Mouse (Mus musculus) liver, postnatal 0 days (tissue): ENCODE data around the gene Map1s.

ENCODE experiments used
- CTCF ChIP-seq: sonication (generic); IDR thresholded peaks from 2 replicates; pipeline ENCODE4 v1.5.1; 2016; ENCODE audit warnings: antibody characterized with exemption, low read depth
- EP300 ChIP-seq: IDR thresholded peaks from 2 replicates; pipeline ENCODE4 v1.6.1; 2016; ENCODE audit warnings: antibody characterized with exemption, low read depth, mild to moderate bottlenecking

DNA sequence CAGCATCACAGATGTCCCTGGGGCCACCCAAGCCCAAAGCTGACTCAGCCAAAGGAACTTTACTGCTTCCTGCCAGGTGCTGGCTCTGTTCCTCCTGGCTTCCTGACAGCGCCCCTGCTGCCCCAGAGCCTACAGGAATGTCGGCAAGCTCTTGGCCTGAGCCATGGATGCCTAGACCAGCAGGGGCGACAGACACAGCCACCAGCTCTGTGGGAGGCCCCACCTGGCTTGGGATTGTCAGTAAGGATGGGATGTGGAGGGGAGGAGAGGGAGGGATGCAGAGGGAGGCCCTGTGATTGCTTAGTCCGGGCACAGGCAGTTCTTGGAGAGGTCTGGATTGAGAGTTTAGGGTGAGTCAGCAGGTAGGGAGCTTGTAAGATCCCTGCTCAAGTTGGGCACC is 25.6 kb upstream of the Map1s start:
- no peak for TF ChIP-seq CTCF
- TF ChIP-seq EP300: no peak
